Mouse (Mus musculus): Measurements from ENCODE around the gene Psenen.

Psenen gene

DNA sequence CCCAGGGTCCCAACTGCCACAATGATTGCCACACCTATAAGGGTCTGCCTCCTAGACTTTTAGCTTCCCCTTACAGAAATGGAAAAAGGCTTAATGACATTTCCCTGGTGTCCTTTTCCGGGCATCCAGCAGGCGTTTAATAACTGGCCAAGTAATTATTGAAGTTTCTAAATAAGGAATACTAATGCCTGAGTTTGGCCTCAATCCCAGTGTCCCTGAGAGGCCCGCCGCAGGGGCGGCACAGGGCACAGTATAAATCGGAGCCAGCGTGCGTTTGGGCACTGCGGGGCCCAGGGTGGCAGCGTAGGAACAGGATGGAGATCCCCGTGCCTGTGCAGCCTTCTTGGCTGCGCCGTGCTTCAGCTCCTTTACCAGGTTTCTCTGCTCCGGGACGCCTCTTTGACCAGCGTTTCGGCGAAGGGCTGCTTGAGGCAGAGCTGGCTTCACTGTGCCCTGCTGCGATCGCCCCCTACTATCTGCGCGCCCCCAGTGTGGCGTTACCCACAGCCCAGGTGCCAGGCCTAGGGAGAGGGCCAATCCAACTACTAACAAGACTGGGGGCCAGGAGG lies 10.3 kb downstream of the Psenen start:
- DNase-seq = peak; percentile 43

DNA sequence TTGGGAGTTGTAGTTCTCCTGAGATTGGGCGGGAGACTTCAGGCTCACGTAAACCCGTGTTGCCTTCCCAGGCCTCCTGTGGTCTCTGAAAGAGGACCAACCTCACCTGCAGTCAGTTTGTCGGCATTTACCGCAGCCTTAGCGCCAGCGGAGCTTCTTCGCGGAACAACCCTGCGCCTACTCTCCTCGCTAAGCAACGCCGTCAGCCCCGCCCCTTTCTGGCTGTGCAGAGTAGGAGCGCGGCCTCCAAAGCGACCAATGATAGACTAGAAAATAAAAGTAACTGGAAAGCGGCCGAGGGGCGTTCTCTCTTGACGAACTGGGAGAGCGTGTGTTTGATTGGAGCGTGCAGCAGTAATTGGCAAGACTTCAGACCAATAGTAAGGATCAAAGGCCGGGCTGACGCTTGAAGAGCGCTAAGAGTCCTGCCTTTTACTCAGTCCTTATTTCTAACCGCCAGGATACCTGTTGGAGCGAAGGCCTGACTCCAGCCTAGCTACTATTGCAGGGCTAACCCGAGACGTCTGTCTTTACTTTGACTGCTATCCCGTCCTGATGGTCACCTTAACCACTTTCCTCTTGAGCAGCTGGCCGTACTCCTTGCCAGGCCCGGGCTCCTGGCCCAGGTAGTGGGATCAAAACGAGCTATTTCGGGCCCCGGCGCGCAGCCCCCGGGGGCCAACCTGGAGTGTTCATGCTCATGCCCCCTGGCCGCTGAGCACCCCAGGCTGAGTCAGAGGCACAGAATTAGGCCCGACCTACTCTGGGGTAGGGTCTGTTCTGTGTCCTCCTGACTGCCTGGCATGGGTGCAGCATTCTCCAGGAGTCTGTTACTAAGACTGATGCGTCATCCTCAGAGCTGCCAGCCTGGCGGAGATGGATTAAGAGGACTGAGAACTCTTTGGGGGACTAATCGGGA lies 11.1 kb downstream of the Psenen start, which contains the start of the genes Hspb6 and Proser3:
TSS of gene Hspb6 (plus strand) at position 77 of the 919 bp plus-strand sequence.
TSS of gene Proser3 (minus strand) at position 198 of the 919 bp plus-strand sequence.
- DNase-seq = peak; percentile 97

DNA sequence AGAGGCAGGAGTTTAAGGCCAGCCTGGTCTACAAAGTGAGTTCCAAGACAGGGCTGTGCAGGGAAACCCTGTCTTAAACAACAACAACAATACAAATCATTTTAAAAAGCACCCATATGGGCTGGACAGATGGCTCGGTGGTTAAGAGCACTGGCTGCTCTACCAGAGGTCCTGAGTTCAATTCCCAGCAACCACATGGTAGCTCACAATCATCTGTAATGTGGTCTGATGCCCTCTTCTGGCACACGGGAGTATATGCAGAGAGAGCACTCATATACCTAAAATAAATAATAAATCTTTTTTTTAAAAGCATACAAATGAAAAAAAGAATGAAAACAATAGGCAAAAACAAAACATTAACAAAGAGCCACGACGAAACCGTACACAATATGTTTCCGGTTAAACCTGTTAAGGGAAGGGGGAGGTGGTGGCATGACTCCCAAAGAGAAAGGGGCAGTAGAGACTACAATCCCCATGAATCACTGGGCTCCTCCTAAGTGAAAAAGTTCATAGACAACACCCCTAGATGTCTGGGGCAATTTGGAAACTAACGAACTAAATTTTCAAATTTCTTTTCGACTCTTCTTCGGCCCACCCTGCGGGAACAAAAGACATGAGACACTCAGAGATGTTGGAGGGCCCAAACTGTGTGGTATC lies 11.9 kb downstream of the Psenen start:
- DNase-seq = no peak

DNA sequence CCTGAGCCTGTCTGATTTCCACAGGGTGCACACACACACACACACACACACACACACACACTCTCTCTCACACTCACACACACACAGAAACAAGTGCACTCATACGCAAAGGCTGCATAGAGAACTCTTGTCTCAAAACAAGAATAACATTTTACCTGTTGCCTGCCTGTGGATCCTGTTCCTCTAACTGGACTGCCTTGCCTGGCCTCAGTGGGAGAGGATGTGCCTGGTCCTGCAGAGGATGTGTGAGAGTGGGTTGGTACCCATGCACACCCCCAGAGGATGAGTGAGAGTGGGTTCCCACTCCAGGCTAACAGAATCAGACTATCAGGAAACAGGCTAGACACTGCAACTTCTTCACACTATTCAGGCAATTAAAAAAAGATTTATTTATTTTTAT lies 12.8 kb downstream of the Psenen start:
- no peak for DNase-seq

DNA sequence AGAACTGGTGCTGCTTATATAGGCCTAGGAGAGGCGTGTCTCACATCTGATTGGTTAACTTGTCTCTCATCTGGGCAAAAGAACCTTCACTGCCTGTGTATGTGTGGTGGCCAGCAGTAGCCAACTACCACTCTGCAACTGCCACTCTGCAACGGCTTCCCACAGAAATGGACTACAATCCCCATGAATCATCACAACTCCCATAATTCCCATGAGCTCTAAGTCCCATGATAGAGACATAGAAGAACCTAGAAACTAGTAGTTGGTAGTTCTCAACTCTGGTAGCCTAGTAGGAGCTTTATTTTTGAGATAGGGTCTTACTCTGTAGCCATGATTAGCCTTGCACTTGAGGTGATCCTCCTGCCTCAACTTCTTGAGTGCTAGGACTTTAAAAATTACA lies 13.5 kb downstream of the Psenen start:
- DNase-seq = no peak

DNA sequence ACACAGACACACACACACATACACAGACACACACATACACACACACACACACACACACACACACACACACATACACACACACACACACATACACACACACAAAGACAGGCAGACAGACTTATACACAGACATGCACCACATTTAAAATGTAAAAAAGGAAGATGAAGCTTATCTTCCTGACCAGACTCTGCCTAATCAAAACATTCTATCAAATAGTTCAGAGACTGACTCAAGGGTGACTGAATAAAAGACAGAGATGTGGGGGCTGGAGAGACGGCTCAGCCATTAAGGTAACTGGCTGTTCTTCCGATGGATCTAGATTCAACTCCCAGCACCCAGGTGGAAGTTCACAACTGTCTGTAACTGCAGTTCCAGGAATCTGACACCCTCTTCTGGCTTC lies 19.1 kb downstream of the Psenen start:
- DNase-seq = no peak

DNA sequence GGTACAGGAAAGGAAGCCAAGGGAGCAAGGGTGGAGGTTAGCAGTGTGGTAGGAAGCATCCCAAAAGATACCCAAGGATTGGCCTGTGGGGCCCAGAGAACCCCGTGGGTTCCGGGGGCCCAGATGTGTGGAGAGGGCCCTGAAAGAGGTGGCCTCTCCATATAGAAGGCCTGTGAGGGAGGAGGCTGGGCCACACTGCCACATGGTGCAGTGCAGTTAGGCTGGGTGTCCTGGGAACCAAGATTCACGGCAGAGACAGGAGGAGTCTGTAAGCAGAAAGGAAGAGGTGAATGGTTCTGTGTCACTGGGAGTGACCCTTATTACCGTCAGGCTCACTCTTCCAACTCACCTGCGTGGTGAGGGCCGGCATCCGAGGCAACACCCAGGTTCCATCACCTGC lies 22.9 kb downstream of the Psenen start:
- DNase-seq = no peak

DNA sequence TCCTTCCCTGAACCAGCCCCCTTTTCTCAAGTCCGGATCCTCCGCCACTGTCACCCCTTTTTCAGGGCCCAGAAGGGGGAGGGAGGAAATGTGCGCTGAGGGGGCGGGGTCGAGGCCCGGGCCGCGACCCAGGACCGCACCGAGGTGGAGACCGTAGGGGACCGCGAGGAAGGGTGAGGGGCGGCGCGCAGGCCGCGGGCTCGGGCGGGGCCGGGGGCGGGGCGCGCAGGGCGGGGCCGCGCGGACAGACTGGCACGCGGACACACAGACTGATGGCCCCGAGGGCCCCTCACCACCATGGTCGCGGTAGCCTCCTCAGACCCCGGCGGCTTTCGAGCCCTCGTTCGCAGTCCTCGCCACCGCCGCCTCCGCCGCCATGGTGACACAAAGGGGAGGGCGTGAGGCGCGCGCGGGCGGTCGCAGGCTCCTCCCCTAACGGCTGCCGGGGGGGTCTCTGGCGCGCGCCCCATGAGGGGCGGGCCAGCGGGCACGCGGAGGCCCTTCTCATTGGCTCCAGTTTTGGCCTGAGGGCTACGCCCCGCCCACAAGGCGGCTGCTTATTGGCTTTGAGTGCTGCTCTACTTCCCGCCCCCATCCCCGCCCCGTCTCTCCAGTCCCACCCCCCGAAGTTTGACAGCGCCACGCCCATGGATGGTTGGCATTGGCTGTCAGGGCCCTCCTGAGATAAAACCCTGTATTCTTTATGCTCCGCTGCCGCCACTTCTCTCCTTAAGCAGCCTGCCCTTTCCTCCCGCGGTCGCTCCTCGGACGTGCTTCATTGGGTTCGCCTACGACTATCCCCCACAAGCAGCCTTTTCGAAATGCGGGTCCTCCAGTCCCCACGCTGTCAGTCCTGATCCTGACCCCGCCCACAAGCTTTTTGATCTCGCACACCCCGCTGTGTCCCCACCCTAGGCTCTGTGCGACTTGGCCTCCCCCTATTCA lies 28.5 kb downstream of the Psenen start, which contains the start of gene Arhgap33:
TSS of gene Arhgap33 (minus strand) at position 428 of the 945 bp plus-strand sequence.
- peak; percentile 96 for DNase-seq

DNA sequence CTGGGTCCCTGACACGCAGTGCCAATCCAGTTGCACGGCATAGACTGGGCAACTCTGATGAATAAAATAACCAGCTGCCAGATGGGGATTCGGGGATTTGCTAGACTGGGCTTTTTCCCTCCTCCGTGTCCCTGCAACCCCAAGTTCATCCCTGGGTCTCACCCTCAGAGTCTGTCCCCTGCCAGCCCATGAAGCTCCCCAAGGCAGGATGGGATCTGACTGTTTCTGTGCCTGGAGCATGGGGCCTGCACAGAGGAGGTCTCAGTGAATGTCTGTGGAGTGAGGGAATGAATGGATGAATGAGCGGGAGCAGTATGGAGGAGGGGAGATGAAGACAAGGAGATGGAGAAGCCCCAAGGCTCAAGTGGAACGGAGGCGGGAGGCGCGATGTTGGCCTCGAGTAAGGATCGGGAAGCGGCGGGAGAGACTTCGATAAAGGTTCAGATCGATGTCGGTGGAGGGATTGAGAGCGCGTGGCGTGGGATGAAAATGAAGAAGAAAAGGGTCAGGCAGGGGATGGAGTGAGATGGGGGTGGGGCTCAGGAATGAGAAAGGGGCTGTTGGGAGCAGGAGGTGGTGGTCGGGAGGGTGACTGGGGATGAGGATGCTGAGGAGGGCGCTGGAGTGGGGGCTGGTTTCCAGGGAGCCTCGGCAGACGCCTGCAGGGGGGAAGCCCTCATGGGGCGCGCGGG lies 29.3 kb downstream of the Psenen start:
- no peak for DNase-seq

DNA sequence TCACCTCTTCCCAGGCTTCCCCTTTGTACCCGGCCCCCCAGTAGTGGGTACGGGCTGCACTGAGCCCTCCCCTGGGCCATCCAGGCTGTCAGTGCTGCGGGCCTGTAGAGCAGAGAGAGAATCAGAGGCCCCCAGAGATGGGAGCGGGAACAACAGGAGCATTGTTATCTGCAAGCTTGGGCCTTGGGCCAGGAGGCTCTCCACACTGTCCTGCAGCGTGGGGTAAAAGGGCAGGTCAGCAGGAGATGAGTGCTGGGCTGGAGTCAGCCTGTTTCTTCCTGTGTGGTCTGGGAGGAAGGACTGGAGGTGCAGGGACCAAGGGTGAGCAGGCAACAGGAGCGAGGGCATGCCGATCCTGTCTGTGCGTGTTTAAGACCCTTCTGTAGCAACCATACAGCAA lies 30.5 kb downstream of the Psenen start:
- DNase-seq = peak; percentile 58

DNA sequence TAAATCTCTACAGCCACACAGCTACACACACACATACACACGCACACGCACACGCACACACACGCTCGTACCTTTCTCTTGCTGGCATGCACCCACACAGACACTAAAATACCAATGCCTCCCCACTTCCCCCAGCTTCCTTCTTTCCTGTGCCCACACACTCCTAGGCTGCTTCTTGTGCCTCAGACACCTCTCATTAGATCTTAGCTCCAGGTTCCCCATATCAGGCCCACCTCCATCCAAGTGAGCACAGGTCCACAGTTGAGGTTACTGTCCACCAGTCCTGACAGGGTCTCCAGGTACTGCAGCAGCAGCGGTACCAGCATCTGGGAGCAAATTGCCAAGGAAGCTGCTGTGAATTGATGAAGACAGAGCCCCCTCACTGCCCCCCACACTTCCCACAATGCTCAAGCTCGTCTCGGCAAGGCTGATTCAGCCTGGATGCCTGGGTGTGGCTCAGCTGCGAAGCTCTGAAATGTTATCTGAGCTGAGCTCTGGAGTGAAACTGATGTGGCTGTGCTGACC lies 32.1 kb downstream of the Psenen start:
- DNase-seq = no peak

DNA sequence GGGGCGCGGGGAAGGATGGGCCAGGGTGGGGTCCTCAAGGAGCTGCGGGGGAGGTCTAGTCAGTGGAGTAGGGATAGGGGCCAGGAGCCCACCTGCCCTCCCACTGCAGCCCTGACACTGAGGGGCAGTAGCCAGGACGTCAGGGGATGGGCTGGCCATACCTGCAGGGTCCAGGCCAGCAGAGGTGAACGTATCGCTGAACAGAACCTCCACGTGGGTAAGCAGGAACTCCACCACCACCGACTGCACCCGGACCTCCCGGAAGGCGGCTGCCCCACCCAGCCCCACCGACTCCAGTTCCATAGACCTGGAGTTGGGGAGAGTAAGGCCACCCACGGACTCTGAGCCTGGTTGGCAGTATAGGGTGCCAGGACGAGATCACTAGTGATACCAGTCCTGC lies 36.4 kb downstream of the Psenen start:
- DNase-seq = no peak

DNA sequence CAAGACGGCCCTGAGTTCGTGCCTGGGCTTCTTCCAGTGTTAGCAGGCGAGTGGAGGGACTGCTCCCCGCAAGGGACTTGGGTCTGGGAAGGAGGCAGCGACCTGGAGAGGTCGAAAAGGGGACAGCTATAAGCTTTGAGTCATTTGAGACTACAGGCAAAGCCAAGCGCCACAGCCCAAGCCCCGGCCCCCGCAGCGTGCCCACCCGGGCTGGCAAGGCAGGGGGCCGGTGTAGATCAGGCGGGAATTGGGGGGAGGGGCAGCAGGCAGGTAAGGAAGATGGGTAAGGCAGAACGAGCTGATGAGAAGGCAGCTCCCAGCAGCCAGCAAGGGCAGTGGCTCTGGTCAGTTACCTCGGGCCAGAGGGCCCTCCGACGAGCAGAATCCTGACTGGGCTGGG lies 37.0 kb downstream of the Psenen start:
- DNase-seq = no peak

DNA sequence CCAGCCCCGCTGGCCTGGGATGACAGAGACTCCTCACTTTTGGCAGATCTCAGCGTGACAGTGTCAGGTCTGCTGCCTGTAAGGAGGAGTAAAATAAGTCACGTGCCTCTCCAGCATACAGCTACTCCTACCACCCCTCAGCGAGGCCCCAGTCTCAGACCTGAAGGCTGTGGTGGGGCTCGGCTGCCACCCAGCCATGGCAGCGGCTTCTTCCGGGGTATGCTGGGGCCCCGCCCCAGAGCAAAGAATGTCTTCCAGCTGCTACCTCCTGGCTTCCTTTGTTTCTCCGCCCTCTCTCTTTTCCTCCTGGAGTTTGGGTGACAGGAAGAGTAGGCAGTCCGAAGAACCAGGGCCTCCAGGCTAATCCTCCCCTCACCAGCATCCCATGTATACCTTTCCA lies 37.5 kb downstream of the Psenen start:
- DNase-seq = no peak

DNA sequence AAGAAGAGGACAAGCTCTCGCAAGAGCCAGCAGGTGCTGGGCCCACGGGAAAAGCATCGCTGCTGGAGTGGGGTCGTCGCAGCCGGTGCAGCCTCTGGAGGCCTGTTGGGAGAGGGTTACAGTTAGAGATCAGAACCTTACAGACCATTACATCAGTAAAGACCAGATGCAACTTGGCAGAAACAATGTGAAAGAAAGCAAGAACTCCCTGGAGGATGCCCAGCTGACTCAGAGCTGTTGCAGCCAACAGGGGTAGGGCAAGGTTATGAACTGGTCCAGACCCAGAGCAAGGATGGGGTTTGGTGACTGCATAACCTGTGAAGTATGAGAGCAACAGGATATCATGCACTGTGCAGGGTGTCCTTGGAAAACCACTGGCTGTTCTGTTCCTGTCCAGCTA lies 38.9 kb downstream of the Psenen start:
- no peak for DNase-seq

DNA sequence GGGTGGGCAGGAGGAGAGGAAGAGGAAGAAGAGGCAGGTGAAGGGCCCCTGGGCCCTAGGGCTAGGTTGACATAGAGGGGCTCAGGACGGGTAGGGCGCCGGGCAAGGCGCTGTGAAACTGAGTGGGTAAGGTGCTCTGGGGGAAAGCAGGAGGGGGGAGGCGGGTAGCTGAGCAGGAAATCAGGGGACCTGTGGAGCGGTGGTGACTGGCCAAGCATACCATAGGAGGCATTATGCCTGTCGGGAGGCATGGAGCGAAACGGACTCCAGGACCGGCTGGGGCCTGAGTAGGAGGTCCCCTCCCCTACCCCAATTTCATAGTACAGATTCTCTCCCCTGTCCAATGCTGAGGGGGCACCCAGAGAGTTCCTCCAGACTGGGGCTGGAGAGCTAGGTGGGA lies 40.6 kb downstream of the Psenen start:
- no peak for DNase-seq

DNA sequence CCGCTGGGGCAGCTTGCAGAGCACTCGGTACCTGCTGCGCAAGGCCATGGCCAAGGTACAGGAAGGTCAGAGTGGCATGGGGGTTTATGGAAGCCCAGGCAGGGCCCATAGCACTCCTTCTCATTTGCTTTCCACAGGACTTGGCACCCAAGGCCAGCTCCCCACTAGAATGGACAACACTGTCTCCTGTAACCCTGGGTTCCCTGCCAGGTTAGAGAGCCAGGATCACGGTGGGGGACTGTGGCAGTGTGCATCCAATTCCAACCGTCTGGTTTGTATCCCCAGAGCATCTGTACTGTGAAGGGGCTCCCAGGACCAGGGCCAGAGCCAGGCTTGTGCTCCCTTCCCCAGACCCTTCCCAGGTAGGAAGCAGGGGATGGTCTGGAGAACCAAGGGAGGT lies 42.6 kb downstream of the Psenen start:
- no peak for DNase-seq

DNA sequence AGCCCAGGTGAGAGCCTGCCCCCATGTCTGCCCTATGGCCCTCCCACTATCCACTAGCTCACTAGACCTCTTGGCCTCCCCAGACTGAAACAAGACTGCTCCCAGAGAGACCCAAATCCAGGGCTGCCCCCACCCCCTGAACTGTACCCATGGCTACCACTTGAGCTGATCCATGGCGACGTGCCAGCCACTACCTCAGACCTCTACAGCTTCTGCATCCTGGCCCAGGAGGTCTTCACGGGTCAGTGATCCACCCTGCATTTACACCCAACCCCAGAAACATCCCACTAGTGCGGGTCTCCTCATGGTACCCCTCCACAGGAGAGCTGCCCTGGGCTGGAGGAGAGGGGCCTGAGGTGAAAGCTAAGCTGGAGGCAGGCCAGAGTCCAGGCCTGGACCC lies 43.0 kb downstream of the Psenen start:
- no peak for DNase-seq

DNA sequence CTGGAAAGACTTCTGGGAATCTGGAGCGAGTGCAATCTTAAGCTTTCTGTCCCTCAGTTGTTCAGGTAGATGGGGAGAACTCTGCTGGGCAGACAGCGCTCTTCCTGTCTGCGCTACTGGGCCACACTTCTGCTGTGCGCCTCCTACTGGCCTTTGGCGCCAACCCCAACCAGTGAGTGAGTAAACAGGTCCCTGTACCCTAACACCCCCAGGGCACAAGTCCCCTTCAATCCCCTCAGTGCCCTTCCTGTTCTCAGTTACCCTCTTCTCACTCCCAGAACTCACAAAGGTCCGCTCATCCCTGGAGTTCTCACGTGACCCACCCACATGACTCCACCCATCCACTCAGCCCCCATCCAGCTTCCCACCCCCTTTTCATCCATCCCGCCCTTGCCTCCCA lies 45.1 kb downstream of the Psenen start:
- no peak for DNase-seq

DNA sequence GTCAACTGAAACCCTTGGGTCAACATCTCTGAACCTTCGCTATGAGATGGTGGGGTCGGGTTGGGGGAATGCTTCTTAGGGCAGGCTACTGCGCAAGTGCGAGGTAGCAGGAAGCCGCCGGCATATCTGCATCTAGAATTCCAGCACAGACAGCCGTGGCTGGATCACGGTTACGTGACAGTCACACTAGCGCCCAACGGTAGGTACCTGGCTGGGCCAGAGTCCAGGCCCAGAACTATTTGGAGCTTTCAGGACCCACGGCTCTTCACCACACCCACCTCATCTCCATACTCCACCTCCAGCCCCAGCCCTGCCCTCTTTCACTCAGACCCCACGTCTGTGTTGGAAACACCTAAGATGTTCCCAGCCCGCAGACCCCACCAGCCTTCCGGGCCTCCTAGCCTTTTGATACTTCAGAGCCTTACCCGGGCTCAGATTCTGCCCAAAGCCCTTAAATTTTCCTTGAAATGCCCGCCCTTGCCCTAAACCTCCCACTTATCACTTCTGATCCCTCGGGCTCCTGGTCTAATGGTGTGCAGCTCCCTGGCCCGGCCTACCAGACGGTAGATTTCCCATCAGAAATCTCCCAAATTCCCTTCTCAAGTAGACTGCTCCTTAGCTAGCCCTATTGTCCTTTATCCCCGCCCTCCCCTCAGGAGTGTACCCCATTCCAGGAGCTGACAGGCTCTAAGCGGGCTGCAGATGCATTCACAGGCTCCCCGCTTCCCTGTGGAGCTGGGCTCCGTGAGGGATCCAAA lies 48.2 kb downstream of the Psenen start:
- no peak for DNase-seq

Measured in kidney, adult 18-20 months (tissue).